Mouse (Mus musculus) spleen, adult 2 months (tissue): ENCODE measurements around the gene Mff.

Experiments
- CTCF ChIP-seq: fragments of 200-500 bp; IDR thresholded peaks from 2 replicates; pipeline ENCODE4 v1.5.1; 2011; ENCODE audit warnings: mild to moderate bottlenecking, inconsistent platforms; ENCODE audit not compliant: insufficient read depth, insufficient read length, insufficient replicate concordance; ENCODE audit errors: extremely low read depth
- POLR2A ChIP-seq: fragments of 200-500 bp; IDR thresholded peaks from 2 replicates; pipeline ENCODE4 v1.6.1; 2011; ENCODE audit warnings: low read depth, low read length, inconsistent platforms

- peak; percentile 63 for TF ChIP-seq POLR2A
- TF ChIP-seq CTCF: no peak
Observed at GRCm38 (mm10) chr1:82724339-82725025, at the start of gene Mff.
